Mouse (Mus musculus): ENCODE measurements around the gene Ugt1a10.
"Not testable (repeated sequence)": the region's sequence is repeated elsewhere in the genome, so short reads cannot be mapped to it uniquely, and the experiment has no call there.

GRCm38 (mm10) chr1:88135229-88135904, 80.2 kb downstream of the Ugt1a10 start:
- not testable (repeated sequence) for TF ChIP-seq CTCF (conservative IDR thresholded peaks at IDR 0.05; ENCODE audit: insufficient read depth, insufficient read length, low read depth, low read length); POLR2A (IDR thresholded peaks at IDR 0.05; ENCODE audit: low read depth, low read length)

Data from kidney, adult 2 months (tissue).